8 mouse cellular contexts compared by ENCODE assay signal in genomic region chr13:23738041-23738440, GRCm38 (mm10). TPM values are rescaled to one million over a fixed set of nuclear protein-coding genes. Genes with fewer than 3 reads are reported as not detected.
DNase-seq lines count a peak whose midpoint lies in the region; ATAC-seq and TF ChIP-seq lines count a peak whose summit lies in the region.

No protein-coding gene starts in this region.

- H3K9me3 ChIP-seq in embryonic facial prominence, embryonic 15.5 days (replicated peaks), result no peaks in the 10 kb centered on the region
- no peaks in the 10 kb centered on the region for H3K9me3 ChIP-seq in limb, embryonic 11.5 days (ENCODE audit: control insufficient read depth, low read length)

- no peak for TF ChIP-seq CTCF in small intestine, adult 2 months (IDR thresholded peaks at IDR 0.05; ENCODE audit: extremely low read depth, insufficient read length, insufficient replicate concordance, low read depth, low read length)

- H3K9ac ChIP-seq in embryonic facial prominence, embryonic 15.5 days, result no peak overlapping the region
- H3K9ac ChIP-seq in limb, embryonic 11.5 days (ENCODE audit: low read length), result peak overlapping the region; percentile 77

- H3K36me3 ChIP-seq in embryonic facial prominence, embryonic 15.5 days, result no peaks in the 10 kb centered on the region
- no peaks in the 10 kb centered on the region for H3K36me3 ChIP-seq in limb, embryonic 11.5 days (ENCODE audit: control insufficient read depth, insufficient read depth, low read length)
- no peaks in the 10 kb centered on the region for H3K36me3 ChIP-seq in small intestine, adult 2 months (ENCODE audit: control insufficient read depth, insufficient read depth, low read length)

- H3K4me1 ChIP-seq in embryonic facial prominence, embryonic 15.5 days, result peaks cover 13% of the 10 kb centered on the region; the same call in 1 of the 2 replicates
- H3K4me1 ChIP-seq in limb, embryonic 11.5 days (ENCODE audit: control insufficient read depth, insufficient read depth, low read length), result no peaks in the 10 kb centered on the region
- no peaks in the 10 kb centered on the region for H3K4me1 ChIP-seq in small intestine, adult 2 months (ENCODE audit: control insufficient read depth, insufficient read depth, insufficient read length, low read length)

- H3K27ac ChIP-seq in embryonic facial prominence, embryonic 15.5 days (replicated peaks), result peak overlapping the region; percentile 98
- peak overlapping the region; percentile 99 for H3K27ac ChIP-seq in limb, embryonic 11.5 days (replicated peaks; ENCODE audit: low read depth, low read length)
- peak overlapping the region; percentile 79 for H3K27ac ChIP-seq in small intestine, adult 2 months (ENCODE audit: insufficient read depth, low read depth, low read length)

- no peak for ATAC-seq in embryonic facial prominence, embryonic 15.5 days (ENCODE audit: insufficient number of reproducible peaks, low FRiP score, low TSS enrichment, low read depth)
- no peak for ATAC-seq in limb, embryonic 11.5 days (ENCODE audit: insufficient number of reproducible peaks, low FRiP score, low TSS enrichment, low read depth)
- ATAC-seq in activated CD4-positive, CD25-positive, alpha-beta regulatory T cell, adult 4 months, result no peak

- WGBS in embryonic facial prominence, embryonic 15.5 days, result 20% methylated on average over 4 of the region's 4 CpGs
- 27% methylated on average over 4 of the region's 4 CpGs for WGBS in limb, embryonic 11.5 days
- WGBS in small intestine, adult 2 months, result 25% methylated on average over 4 of the region's 4 CpGs

- H3K4me3 ChIP-seq in embryonic facial prominence, embryonic 15.5 days (replicated peaks), result peak overlapping the region; percentile 61
- peak overlapping the region; percentile 48; the same call in 1 of the 2 replicates for H3K4me3 ChIP-seq in limb, embryonic 11.5 days (ENCODE audit: low read depth, low read length)
- H3K4me3 ChIP-seq in small intestine, adult 2 months (ENCODE audit: low read depth, low read length), result no peak overlapping the region

- H3K27me3 ChIP-seq in embryonic facial prominence, embryonic 15.5 days, result no peaks in the 10 kb centered on the region
- H3K27me3 ChIP-seq in limb, embryonic 11.5 days (ENCODE audit: control insufficient read depth, insufficient read depth, low read length), result no peaks in the 10 kb centered on the region
- H3K27me3 ChIP-seq in small intestine, adult 2 months (ENCODE audit: control insufficient read depth, insufficient read depth, low read length), result no peaks in the 10 kb centered on the region

- TF ChIP-seq POLR2A in small intestine, adult 2 months (IDR thresholded peaks at IDR 0.05; ENCODE audit: low read depth, low read length), result no peak

- peak overlapping the region; percentile 96 for H3K4me2 ChIP-seq in embryonic facial prominence, embryonic 15.5 days (replicated peaks)
- peak overlapping the region; percentile 70 for H3K4me2 ChIP-seq in limb, embryonic 11.5 days (ENCODE audit: low read depth, severe bottlenecking)

- DNase-seq in embryo, embryonic 10.5 days (ENCODE audit: low spot score), result peak; percentile 59
- no peak for DNase-seq in embryo, embryonic 10 days (ENCODE audit: low spot score)
- peak; percentile 46 for DNase-seq in 3T3-L1 (ENCODE audit: low read depth, low spot score)
- DNase-seq in limb, embryonic 11.5 days (ENCODE audit: low spot score), result peak; percentile 34
- no peak for DNase-seq in frontal cortex, adult 2 months (ENCODE audit: extremely low spot score in 1 of 2, low spot score in 1 of 2)

RNA-seq across cellular contexts. Expression of gene Hist1h1c, which starts 0.6 kb away (rescaled TPM):
- polyA plus RNA-seq in embryonic facial prominence, embryonic 15.5 days (2015; fragmentation: Nextera tagmentation; extraction: Ambion mirVana), result 36.4 TPM in 2 replicates
- polyA plus RNA-seq in limb, embryonic 11.5 days (2014; fragmentation: Nextera tagmentation; extraction: Ambion mirVana), result 15.4 and 16.6 TPM in 2 replicates
- polyA plus RNA-seq in small intestine, adult 2 months (2012; rRNA removed), result 25.6 and 68.0 TPM in 2 replicates
- polyA plus RNA-seq in activated CD4-positive, CD25-positive, alpha-beta regulatory T cell, adult 4 months (2017; shearing (Covaris generic)), result 10 to 100 TPM in 1 of 2 experiments, 1 to 10 TPM in 1; 5.3 to 15.2 TPM
- 40.7 and 52.1 TPM in 2 replicates for polyA plus RNA-seq in frontal cortex, adult 2 months (2012; rRNA removed)

RNA-seq across cellular contexts. Expression of gene Hist1h3c, which starts 7.4 kb away (rescaled TPM):
- 3.5 and 4.8 TPM in 2 replicates for polyA plus RNA-seq in embryonic facial prominence, embryonic 15.5 days (2015; fragmentation: Nextera tagmentation; extraction: Ambion mirVana)
- polyA plus RNA-seq in limb, embryonic 11.5 days (2014; fragmentation: Nextera tagmentation; extraction: Ambion mirVana), result 13.3 and 14.0 TPM in 2 replicates
- 39.3 and 49.1 TPM in 2 replicates for polyA plus RNA-seq in small intestine, adult 2 months (2012; rRNA removed)
- 1 to 10 TPM in 1 of 2 experiments, not detected in 1; 2.4 TPM for polyA plus RNA-seq in activated CD4-positive, CD25-positive, alpha-beta regulatory T cell, adult 4 months (2017; shearing (Covaris generic))
- polyA plus RNA-seq in frontal cortex, adult 2 months (2012; rRNA removed), result 0.24 and 0.46 TPM in 2 replicates

RNA-seq across cellular contexts. Expression of gene Hist1h2bb, which starts 8.5 kb away (rescaled TPM):
- 2.0 and 2.1 TPM in 2 replicates for polyA plus RNA-seq in embryonic facial prominence, embryonic 15.5 days (2015; fragmentation: Nextera tagmentation; extraction: Ambion mirVana)
- 1.7 and 3.4 TPM in 2 replicates for polyA plus RNA-seq in limb, embryonic 11.5 days (2014; fragmentation: Nextera tagmentation; extraction: Ambion mirVana)
- 17.8 and 19.7 TPM in 2 replicates for polyA plus RNA-seq in small intestine, adult 2 months (2012; rRNA removed)
- polyA plus RNA-seq in activated CD4-positive, CD25-positive, alpha-beta regulatory T cell, adult 4 months (2017; shearing (Covaris generic)), result under 1 TPM in 1 of 2 experiments, not detected in 1; 0.73 TPM
- polyA plus RNA-seq in frontal cortex, adult 2 months (2012; rRNA removed), result 0.74 and 1.3 TPM in 2 replicates

RNA-seq across cellular contexts. Expression of gene Hist1h2ab, which starts 12.9 kb away (rescaled TPM):
- 23.1 and 38.3 TPM in 2 replicates for polyA plus RNA-seq in embryonic facial prominence, embryonic 15.5 days (2015; fragmentation: Nextera tagmentation; extraction: Ambion mirVana)
- 63.8 and 65.5 TPM in 2 replicates for polyA plus RNA-seq in limb, embryonic 11.5 days (2014; fragmentation: Nextera tagmentation; extraction: Ambion mirVana)
- 32.5 and 55.3 TPM in 2 replicates for polyA plus RNA-seq in small intestine, adult 2 months (2012; rRNA removed)
- 1 to 10 TPM; 9.5 to 10.0 TPM for polyA plus RNA-seq in activated CD4-positive, CD25-positive, alpha-beta regulatory T cell, adult 4 months (2017; shearing (Covaris generic))
- polyA plus RNA-seq in frontal cortex, adult 2 months (2012; rRNA removed), result 0.82 and 2.8 TPM in 2 replicates

RNA-seq across cellular contexts. Expression of gene Hist1h3b, which starts 14.0 kb away (rescaled TPM):
- polyA plus RNA-seq in embryonic facial prominence, embryonic 15.5 days (2015; fragmentation: Nextera tagmentation; extraction: Ambion mirVana), result 8.4 and 9.7 TPM in 2 replicates
- polyA plus RNA-seq in limb, embryonic 11.5 days (2014; fragmentation: Nextera tagmentation; extraction: Ambion mirVana), result 7.5 and 12.0 TPM in 2 replicates
- 39.8 and 49.8 TPM in 2 replicates for polyA plus RNA-seq in small intestine, adult 2 months (2012; rRNA removed)
- polyA plus RNA-seq in activated CD4-positive, CD25-positive, alpha-beta regulatory T cell, adult 4 months (2017; shearing (Covaris generic)), result not detected
- polyA plus RNA-seq in frontal cortex, adult 2 months (2012; rRNA removed), result 0.76 and 1.1 TPM in 2 replicates

Comparison
In these comparisons a context has a peak if more than half of its experiments do, and no peak if none do; other contexts are left out.
1. DNase-seq: peak in embryo, embryonic 10.5 days (single experiment), 3T3-L1 (single experiment) and limb, embryonic 11.5 days (single experiment); none in embryo, embryonic 10 days (single experiment) and frontal cortex, adult 2 months (0 of 2).
2. Peak in every context shown above with its lines, with median percentiles within 50 percentile points of each other: H3K27ac ChIP-seq.